Mouse (Mus musculus) T-cell, adult 2 months (primary cell): Measurements from ENCODE around the gene Thsd1.

Source experiments
- DNase-seq: peaks from one replicate; pipeline ENCODE4 v3.0.0; 2022; ENCODE audit warnings: low spot score

Thsd1 gene

GRCm38 (mm10) chr8:22227061-22227877 lies at the start of gene Thsd1:
Gene Thsd1 (plus strand): TSS chr8:22227313.
- peak; percentile 5 for DNase-seq

GRCm38 (mm10) chr8:22184884-22185283 lies 42.2 kb upstream of the Thsd1 start:
- DNase-seq = no peak

GRCm38 (mm10) chr8:22185431-22186397 lies 41.4 kb upstream of the Thsd1 start, which contains the start of gene Ckap2:
Gene Ckap2 (minus strand): TSS chr8:22185819.
- DNase-seq = peak; percentile 67

GRCm38 (mm10) chr8:22192660-22193431 lies 34.3 kb upstream of the Thsd1 start, which contains the start of gene Vps36:
Gene Vps36 (plus strand): TSS chr8:22192809.
- peak; percentile 87 for DNase-seq

- peak; percentile 38 for DNase-seq
Observed at GRCm38 (mm10) chr8:22193432-22194010, 33.6 kb upstream of the Thsd1 start.

GRCm38 (mm10) chr8:22197914-22198313 lies 29.2 kb upstream of the Thsd1 start:
- DNase-seq = no peak

- no peak for DNase-seq
Observed at GRCm38 (mm10) chr8:22199481-22199880, 27.6 kb upstream of the Thsd1 start.

GRCm38 (mm10) chr8:22207535-22207934 lies 19.6 kb upstream of the Thsd1 start:
- DNase-seq = no peak

- DNase-seq = no peak
Observed at GRCm38 (mm10) chr8:22209012-22209411, 18.1 kb upstream of the Thsd1 start.

- DNase-seq = no peak
Observed at GRCm38 (mm10) chr8:22214826-22215225, 12.3 kb upstream of the Thsd1 start.

- DNase-seq = no peak
Observed at GRCm38 (mm10) chr8:22226361-22226760, 752 bp upstream of the Thsd1 start.

- DNase-seq = peak; percentile 10
Observed at GRCm38 (mm10) chr8:22228621-22229020, 1.5 kb downstream of the Thsd1 start.

- DNase-seq = no peak
Observed at GRCm38 (mm10) chr8:22242986-22243385, 15.9 kb downstream of the Thsd1 start.

- no peak for DNase-seq
Observed at GRCm38 (mm10) chr8:22245663-22246062, 18.6 kb downstream of the Thsd1 start.

- no peak for DNase-seq
Observed at GRCm38 (mm10) chr8:22247956-22248355, 20.8 kb downstream of the Thsd1 start.

- DNase-seq = no peak
Observed at GRCm38 (mm10) chr8:22249080-22249479, 22.0 kb downstream of the Thsd1 start.

GRCm38 (mm10) chr8:22258946-22259450 lies 31.9 kb downstream of the Thsd1 start:
- no peak for DNase-seq

- no peak for DNase-seq
Observed at GRCm38 (mm10) chr8:22259531-22259930, 32.4 kb downstream of the Thsd1 start.

- DNase-seq = no peak
Observed at GRCm38 (mm10) chr8:22260091-22260722, 33.1 kb downstream of the Thsd1 start.

- no peak for DNase-seq
Observed at GRCm38 (mm10) chr8:22262267-22262666, 35.2 kb downstream of the Thsd1 start.

GRCm38 (mm10) chr8:22264292-22264691 lies 37.2 kb downstream of the Thsd1 start:
- DNase-seq = no peak
